Mouse (Mus musculus): ENCODE results near the gene Prtg.

DNA sequence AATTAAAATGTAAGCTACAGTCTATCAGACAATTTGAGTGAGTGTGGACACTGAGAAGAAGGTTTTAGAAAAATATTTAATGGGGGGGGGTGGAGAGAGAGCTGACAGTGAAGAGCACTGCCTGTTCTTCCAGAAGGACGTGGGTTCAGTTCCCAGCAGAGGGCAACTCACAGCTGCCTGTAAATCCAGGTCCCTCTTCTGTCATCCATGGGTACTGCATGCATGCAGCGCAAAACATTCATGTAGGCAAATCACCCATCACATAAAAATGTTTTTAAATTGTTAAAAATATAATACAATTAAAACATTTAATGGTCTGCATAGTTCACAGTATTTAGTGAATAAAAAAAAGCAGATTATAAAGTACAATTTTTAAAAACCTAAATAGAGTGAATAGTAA, 69.2 kb downstream of the Prtg start:
- TF ChIP-seq EP300 (optimal IDR thresholded peaks at IDR 0.05) (no peak), CTCF (IDR thresholded peaks at IDR 0.05; ENCODE audit: low read depth) (peak; percentile 46)

Data from stomach, postnatal 0 days (tissue).